Mouse (Mus musculus) neural tube, embryonic 11.5 days (tissue): ENCODE data around the gene Frg2f1. TPM values are rescaled to one million over a fixed set of nuclear protein-coding genes. Genes with fewer than 3 reads are reported as not detected.
"Not testable (repeated sequence)": the region's sequence is repeated elsewhere in the genome, so short reads cannot be mapped to it uniquely, and the experiment has no call there.

Experiments
- ATAC-seq: fragments of 200-750 bp; cut with Nextera tagmentation; 2 replicates; pipeline ENCODE4 v1.8.0; 2017; ENCODE audit warnings: moderate number of reproducible peaks, mild to moderate bottlenecking, moderate TSS enrichment, moderate library complexity; ENCODE audit not compliant: insufficient read depth, low FRiP score, low TSS enrichment
- DNase-seq: peaks from one replicate; pipeline ENCODE4 v3.0.0-alpha.2; 2015; ENCODE audit warnings: low spot score
- H3K27ac ChIP-seq: fragments of 300-500 bp; sonication (generic); 2 replicates; pipeline ENCODE4 v1.5.1; 2014; ENCODE audit warnings: low read depth, mild to moderate bottlenecking, low read length
- H3K27me3 ChIP-seq: fragments of 300-500 bp; sonication (generic); 2 replicates; pipeline ENCODE4 v1.6.1; 2014; ENCODE audit warnings: mild to moderate bottlenecking, low read length, mixed read lengths; ENCODE audit not compliant: control insufficient read depth, insufficient read depth
- H3K36me3 ChIP-seq: fragments of 300-500 bp; sonication (generic); 2 replicates; pipeline ENCODE4 v1.6.1; 2014; ENCODE audit warnings: mild to moderate bottlenecking, low read length, moderate library complexity, mixed read lengths; ENCODE audit not compliant: control insufficient read depth, insufficient read depth
- H3K4me1 ChIP-seq: fragments of 300-500 bp; sonication (generic); 2 replicates; pipeline ENCODE4 v1.6.1; 2014; ENCODE audit warnings: low read length, mixed read lengths; ENCODE audit not compliant: control insufficient read depth, insufficient read depth
- H3K4me2 ChIP-seq: fragments of 300-500 bp; sonication (generic); 2 replicates; pipeline ENCODE4 v1.6.1; 2014; ENCODE audit warnings: low read depth, mild to moderate bottlenecking, moderate library complexity
- H3K4me3 ChIP-seq: fragments of 300-500 bp; sonication (generic); 2 replicates; pipeline ENCODE4 v1.5.1; 2014; ENCODE audit warnings: low read depth, low read length
- H3K9ac ChIP-seq: fragments of 300-500 bp; sonication (generic); 2 replicates; pipeline ENCODE4 v1.6.1; 2014; ENCODE audit warnings: mild to moderate bottlenecking, low read length
- H3K9me3 ChIP-seq: fragments of 300-500 bp; sonication (generic); 2 replicates; pipeline ENCODE4 v1.6.1; 2016; ENCODE audit warnings: low read length; ENCODE audit not compliant: control insufficient read depth
- WGBS: fragments of 180-500 bp; shearing (Covaris S2); extraction: QIAGEN DNeasy Blood & Tissue Kit; methylation state at CpG from one replicate; pipeline ENCODE4 v1.1.7; 2014; 5-methylcytosine and 5-hydroxymethylcytosine counted together
- polyA plus RNA-seq: library from polyadenylated mRNA; unstranded; fragments of >200 nt; fragmentation: Nextera tagmentation; extraction: Ambion mirVana; gene quantifications from 2 replicates; pipeline ENCODE4 v1.2.1, GENCODE M21; 2014

Frg2f1 gene
- polyA plus RNA-seq, 1 experiment from 2014 or later, result 2.3 TPM

DNA sequence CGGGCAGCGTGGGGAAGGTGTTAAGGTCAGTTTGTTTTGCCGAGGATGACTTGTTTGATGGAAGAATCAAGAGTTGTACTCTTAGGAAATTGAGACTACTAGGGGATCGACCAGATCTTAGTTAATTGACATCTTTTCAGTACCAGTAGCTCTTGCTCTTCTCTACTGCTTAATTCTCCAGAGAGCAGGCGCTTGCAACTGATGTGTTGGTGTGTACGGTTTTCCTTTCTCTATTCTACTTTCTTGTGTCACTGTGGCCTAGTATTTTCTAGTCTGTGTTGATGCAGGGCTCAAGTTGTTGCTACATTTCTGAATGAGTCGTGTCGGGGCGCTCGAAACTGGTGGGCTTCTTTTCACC lies 1.2 kb upstream of the Frg2f1 start:
- no peak for ATAC-seq
- 8% methylated on average over 10 of the region's 10 CpGs for WGBS
- H3K9ac ChIP-seq, result peak overlapping the region; percentile 95
- peak overlapping the region; percentile 97; the same call in 1 of the 2 replicates for H3K27ac ChIP-seq
- peaks cover 9% of the 10 kb centered on the region for H3K4me1 ChIP-seq
- peak overlapping the region; percentile 76 for H3K4me2 ChIP-seq
- no peaks in the 10 kb centered on the region for H3K36me3 ChIP-seq
- H3K27me3 ChIP-seq, result no peaks in the 10 kb centered on the region
- H3K4me3 ChIP-seq, result peak overlapping the region; percentile 95
- no peak for DNase-seq
- H3K9me3 ChIP-seq, result no peaks in the 10 kb centered on the region

DNA sequence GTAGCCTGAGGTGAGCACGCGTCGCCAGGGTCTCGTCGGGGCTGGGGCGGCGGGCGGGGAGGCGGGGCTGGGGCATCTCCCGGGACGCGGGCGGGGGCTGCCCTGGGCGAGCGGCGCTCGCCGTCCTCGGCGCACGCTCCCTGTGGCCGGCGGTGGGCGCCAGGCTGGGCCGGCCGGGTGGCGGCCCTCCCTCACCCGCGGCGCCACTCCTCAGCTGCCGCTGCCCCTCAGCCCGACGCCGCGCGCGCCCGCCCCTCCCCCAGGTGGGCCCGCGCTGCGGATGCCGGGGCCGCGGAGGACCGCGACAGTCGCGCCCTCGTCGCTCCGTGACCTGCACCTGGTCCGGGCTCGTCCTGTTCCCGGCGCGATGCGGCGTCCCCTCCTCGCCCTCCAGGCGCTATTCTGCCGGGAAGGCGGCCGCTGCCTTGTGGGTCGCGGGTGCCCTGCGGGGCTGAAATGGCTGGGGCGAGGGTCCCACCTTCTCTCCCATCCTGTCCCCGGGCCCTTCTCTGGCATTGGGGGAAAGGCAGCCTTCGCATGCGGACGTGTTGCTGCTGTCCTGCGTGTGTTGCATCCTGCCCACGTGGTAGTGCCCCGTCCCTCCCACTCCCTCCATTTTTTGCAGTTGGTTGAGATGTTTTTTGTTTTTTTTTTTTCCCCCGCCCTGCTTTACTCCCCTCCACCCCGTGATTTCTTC lies 655 bp upstream of the Frg2f1 start:
- Histone ChIP-seq H3K9me3 (no peaks in the 10 kb centered on the region), H3K36me3 (no peaks in the 10 kb centered on the region), H3K27me3 (no peaks in the 10 kb centered on the region), H3K4me2 (peak overlapping the region; percentile 76), H3K4me1 (peaks cover 9% of the 10 kb centered on the region), H3K9ac (peak overlapping the region; percentile 95), H3K27ac (peak overlapping the region; percentile 97), H3K4me3 (peak overlapping the region; percentile 95)
- ATAC-seq (peak; percentile 91), DNase-seq (peak; percentile 63)
- under 1% methylated on average over 34 of the region's 76 CpGs for WGBS

GRCm38 (mm10) chr4:119537436-119537835 lies 1.9 kb downstream of the Frg2f1 start:
- H3K27me3 ChIP-seq, result no peaks in the 10 kb centered on the region
- ATAC-seq, result no peak
- no peak for DNase-seq
- H3K4me1 ChIP-seq, result peaks cover 9% of the 10 kb centered on the region
- no peak overlapping the region for H3K9ac ChIP-seq
- H3K4me2 ChIP-seq, result no peak overlapping the region
- WGBS, result 83% methylated on average over 4 of the region's 4 CpGs
- no peak overlapping the region for H3K27ac ChIP-seq
- H3K9me3 ChIP-seq, result no peaks in the 10 kb centered on the region
- no peak overlapping the region for H3K4me3 ChIP-seq
- no peaks in the 10 kb centered on the region for H3K36me3 ChIP-seq

DNA sequence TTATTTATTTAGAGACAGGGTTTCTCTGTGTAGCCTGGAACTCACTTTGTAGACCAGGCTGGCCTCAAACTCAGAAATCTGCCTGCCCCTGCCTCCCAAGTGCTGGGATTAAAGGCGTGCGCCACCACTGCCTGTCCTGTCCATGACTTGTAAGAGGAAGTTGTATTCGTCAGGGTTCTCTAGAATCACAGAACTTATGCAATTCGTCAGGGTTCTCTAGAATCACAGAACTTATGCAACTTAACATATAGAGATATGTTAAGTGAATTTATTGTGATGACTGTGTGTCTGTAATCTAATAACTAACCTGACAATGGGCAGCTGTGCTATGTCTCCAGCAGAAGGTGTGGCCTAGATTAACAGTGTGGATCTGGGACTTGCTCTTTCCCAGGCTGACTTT lies 2.7 kb downstream of the Frg2f1 start, which contains the start of gene Foxj3:
Gene Foxj3 (plus strand): TSS at position 390 of the 400 bp plus-strand sequence.
- H3K4me2 ChIP-seq, H3K27me3 ChIP-seq, H3K4me1 ChIP-seq, DNase-seq, H3K9ac ChIP-seq, H3K36me3 ChIP-seq, H3K4me3 ChIP-seq, H3K9me3 ChIP-seq, H3K27ac ChIP-seq, ATAC-seq: not testable (repeated sequence)
- 87% methylated on average over 4 of the region's 4 CpGs for WGBS

- Histone ChIP-seq H3K4me3 (no peak overlapping the region), H3K27ac (no peak overlapping the region), H3K9ac (no peak overlapping the region), H3K4me2 (no peak overlapping the region), H3K4me1 (no peaks in the 10 kb centered on the region), H3K36me3 (no peaks in the 10 kb centered on the region), H3K9me3 (no peaks in the 10 kb centered on the region), H3K27me3 (no peaks in the 10 kb centered on the region)
- no peak for ATAC-seq
- no peak for DNase-seq
- WGBS, result 70% methylated on average over 4 of the region's 4 CpGs
Measured at GRCm38 (mm10) chr4:119535103-119535502, 4.2 kb downstream of the Frg2f1 start.

DNA sequence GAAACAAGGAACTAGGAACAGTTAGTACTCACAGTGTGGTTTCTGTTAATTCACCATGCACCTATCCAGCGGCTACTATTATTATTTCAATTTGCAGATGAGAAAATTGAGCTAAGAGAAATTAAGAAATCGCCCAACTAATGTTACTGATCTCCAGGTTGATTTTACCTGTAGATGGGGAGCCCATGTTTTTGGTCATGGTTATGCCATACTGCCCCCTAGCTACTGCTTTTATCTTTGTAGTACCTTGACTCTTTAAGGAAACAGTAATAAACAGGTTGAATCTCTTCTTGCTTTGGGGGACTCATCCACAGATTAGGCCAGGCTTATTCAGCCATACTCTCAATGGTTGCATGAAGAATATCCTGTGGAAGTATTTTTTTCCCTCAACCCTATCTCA lies 7.5 kb downstream of the Frg2f1 start:
- ATAC-seq, result no peak

GRCm38 (mm10) chr4:119526329-119526845 lies 12.9 kb downstream of the Frg2f1 start:
- H3K36me3 ChIP-seq, result no peaks in the 10 kb centered on the region
- H3K9me3 ChIP-seq, result no peaks in the 10 kb centered on the region
- ATAC-seq (no peak), DNase-seq (no peak)
- no peak overlapping the region for H3K27ac ChIP-seq
- H3K4me2 ChIP-seq, result no peak overlapping the region
- no peaks in the 10 kb centered on the region for H3K27me3 ChIP-seq
- H3K4me1 ChIP-seq, result no peaks in the 10 kb centered on the region
- H3K9ac ChIP-seq, result no peak overlapping the region
- H3K4me3 ChIP-seq, result no peak overlapping the region

More for the DNA sequence above, 7.5 kb downstream of the Frg2f1 start:
- no peak for DNase-seq
- Histone ChIP-seq H3K4me1 (no peaks in the 10 kb centered on the region), H3K9ac (no peak overlapping the region), H3K27me3 (no peaks in the 10 kb centered on the region), H3K36me3 (no peaks in the 10 kb centered on the region), H3K9me3 (no peaks in the 10 kb centered on the region), H3K4me2 (no peak overlapping the region), H3K27ac (no peak overlapping the region), H3K4me3 (no peak overlapping the region)
- WGBS, result 66% methylated on average over 2 of the region's 2 CpGs

DNA sequence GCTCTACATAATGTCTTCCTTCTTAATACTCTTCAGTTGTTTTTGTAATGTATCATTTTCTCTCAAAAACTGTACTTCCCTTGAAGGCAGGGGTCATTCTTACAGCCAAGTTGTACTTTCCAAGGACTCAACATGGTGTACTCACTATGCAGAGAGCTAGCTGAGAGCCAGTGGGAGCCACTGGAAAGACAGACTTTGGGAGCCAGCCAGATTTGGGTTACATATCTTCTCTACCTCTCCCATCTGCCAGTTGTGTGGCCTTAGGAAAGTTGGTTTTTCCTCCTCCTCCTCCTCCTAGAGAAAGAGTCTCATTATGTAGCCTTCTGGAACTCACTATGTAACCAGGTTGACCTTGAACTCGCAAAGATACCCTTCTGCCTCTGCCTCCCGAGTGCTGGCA lies 14.9 kb downstream of the Frg2f1 start:
- WGBS, result 95% methylated on average over 2 of the region's 2 CpGs
- Histone ChIP-seq H3K27ac (no peak overlapping the region), H3K9ac (no peak overlapping the region), H3K4me3 (no peak overlapping the region), H3K27me3 (no peaks in the 10 kb centered on the region), H3K4me1 (no peaks in the 10 kb centered on the region), H3K4me2 (no peak overlapping the region), H3K36me3 (no peaks in the 10 kb centered on the region), H3K9me3 (no peaks in the 10 kb centered on the region)
- DNase-seq (no peak), ATAC-seq (no peak)

DNA sequence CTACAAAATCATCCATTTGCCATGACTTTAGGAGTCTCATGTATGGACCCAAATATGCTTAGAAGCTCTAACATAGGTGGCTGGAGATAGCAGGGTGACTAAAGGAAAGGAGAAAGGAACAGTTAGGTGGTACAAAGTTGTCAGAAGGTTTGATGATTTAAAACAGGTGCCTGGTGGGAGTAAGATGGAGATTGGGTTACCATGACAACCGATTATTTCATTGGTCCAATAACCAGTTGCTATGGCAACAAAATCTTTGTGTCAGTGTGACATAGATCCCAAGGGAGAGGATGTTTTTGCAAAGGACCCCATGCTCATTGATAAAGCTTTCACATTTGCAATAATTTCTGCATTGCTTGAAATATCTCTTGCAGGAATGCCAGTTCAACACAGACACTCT lies 15.3 kb downstream of the Frg2f1 start:
- H3K27ac ChIP-seq, result no peak overlapping the region

More for the DNA sequence above, 15.3 kb downstream of the Frg2f1 start:
- 91% methylated on average over 1 of the region's 1 CpGs for WGBS
- ATAC-seq (no peak), DNase-seq (no peak)
- H3K4me1 ChIP-seq, result no peaks in the 10 kb centered on the region
- H3K4me2 ChIP-seq, result no peak overlapping the region
- no peak overlapping the region for H3K4me3 ChIP-seq
- no peak overlapping the region for H3K9ac ChIP-seq
- H3K27me3 ChIP-seq, result no peaks in the 10 kb centered on the region
- H3K9me3 ChIP-seq, result no peaks in the 10 kb centered on the region
- H3K36me3 ChIP-seq, result no peaks in the 10 kb centered on the region
